Mouse (Mus musculus) intestine, embryonic 14.5 days (tissue): ENCODE data around the gene Gata3. TPM values are rescaled to one million over a fixed set of nuclear protein-coding genes. Genes with fewer than 3 reads are reported as not detected.
A peak's percentile ranks its signal among the peaks of the same experiment; 100 is the strongest.

Experiments
- ATAC-seq: fragments of 200-750 bp; cut with Nextera tagmentation; replicated peaks from 2 replicates; pipeline ENCODE4 v1.8.0; 2017; ENCODE audit warnings: low read depth, moderate number of reproducible peaks, moderate TSS enrichment, moderate library complexity; ENCODE audit not compliant: low FRiP score, low TSS enrichment
- DNase-seq: peaks from one replicate; pipeline ENCODE4 v3.0.0-alpha.2; 2018; ENCODE audit warnings: low spot score
- H3K27ac ChIP-seq: fragments of 300-500 bp; sonication (generic); 2 replicates; pipeline ENCODE4 v1.5.1; 2014; ENCODE audit warnings: low read depth, mild to moderate bottlenecking, control low read depth
- H3K27me3 ChIP-seq: fragments of 300-500 bp; sonication (generic); replicated peaks from 2 replicates; pipeline ENCODE4 v1.6.1; 2014; ENCODE audit warnings: low read length, control low read depth; ENCODE audit not compliant: control insufficient read depth, insufficient read depth
- H3K36me3 ChIP-seq: fragments of 300-500 bp; sonication (generic); 2 replicates; pipeline ENCODE4 v1.6.1; 2014; ENCODE audit warnings: low read length, control low read depth; ENCODE audit not compliant: control insufficient read depth, insufficient read depth
- H3K4me1 ChIP-seq: fragments of 300-500 bp; sonication (generic); replicated peaks from 2 replicates; pipeline ENCODE4 v1.6.1; 2014; ENCODE audit warnings: low read length, control low read depth, mixed read lengths; ENCODE audit not compliant: control insufficient read depth, insufficient read depth
- H3K4me2 ChIP-seq: fragments of 300-500 bp; sonication (generic); 2 replicates; pipeline ENCODE4 v1.6.1; 2014; ENCODE audit warnings: low read length
- H3K4me3 ChIP-seq: fragments of 300-500 bp; sonication (generic); 2 replicates; pipeline ENCODE4 v1.5.1; 2014; ENCODE audit warnings: low read depth, low read length, control low read depth, mixed read lengths
- H3K9ac ChIP-seq: fragments of 300-500 bp; sonication (generic); 2 replicates; pipeline ENCODE4 v1.6.1; 2014; ENCODE audit warnings: mild to moderate bottlenecking, low read length
- H3K9me3 ChIP-seq: fragments of 300-500 bp; sonication (generic); 2 replicates; pipeline ENCODE4 v1.6.1; 2016; ENCODE audit warnings: low read length, control low read depth; ENCODE audit not compliant: control insufficient read depth
- WGBS: fragments of 180-500 bp; shearing (Covaris S2); extraction: QIAGEN DNeasy Blood & Tissue Kit; methylation state at CpG from one replicate; pipeline ENCODE4 v1.1.7; 2014; 5-methylcytosine and 5-hydroxymethylcytosine counted together
- polyA plus RNA-seq: library from polyadenylated mRNA; unstranded; fragments of >200 nt; fragmentation: Nextera tagmentation; extraction: Ambion mirVana; gene quantifications from 2 replicates; pipeline ENCODE4 v1.2.1, GENCODE M21; 2014

Gata3 gene
- polyA plus RNA-seq, 1 experiment from 2014 or later: 1.8 TPM

GRCm38 (mm10) chr2:9903854-9904560 is 14.2 kb upstream of the Gata3 start:
- Histone ChIP-seq H3K36me3 (no peaks in the 10 kb centered on the region), H3K4me1 (peaks cover 3% of the 10 kb centered on the region; the same call in 1 of the 2 replicates), H3K4me3 (no peak overlapping the region), H3K27ac (no peak overlapping the region), H3K4me2 (no peak overlapping the region), H3K27me3 (peaks cover 10% of the 10 kb centered on the region), H3K9ac (no peak overlapping the region), H3K9me3 (no peaks in the 10 kb centered on the region)
- WGBS: 51% methylated on average over 14 of the region's 14 CpGs
- ATAC-seq (no peak), DNase-seq (no peak)

GRCm38 (mm10) chr2:9897846-9898245 is 8.0 kb upstream of the Gata3 start:
- WGBS: 15% methylated on average over 8 of the region's 8 CpGs
- ATAC-seq: no peak
- no peak overlapping the region for H3K9ac ChIP-seq

GRCm38 (mm10) chr2:9896097-9896770 is 6.4 kb upstream of the Gata3 start:
- under 1% methylated on average over 22 of the region's 22 CpGs for WGBS
- peak; percentile 67 for DNase-seq
- H3K4me1 ChIP-seq: no peaks in the 10 kb centered on the region
- no peaks in the 10 kb centered on the region for H3K36me3 ChIP-seq
- peaks cover 84% of the 10 kb centered on the region for H3K27me3 ChIP-seq
- H3K27ac ChIP-seq: no peak overlapping the region
- no peak overlapping the region; the same call in 1 of the 2 replicates for H3K4me3 ChIP-seq
- H3K9me3 ChIP-seq: no peaks in the 10 kb centered on the region
- no peak overlapping the region for H3K9ac ChIP-seq
- ATAC-seq: no peak
- H3K4me2 ChIP-seq: peak overlapping the region; percentile 18; the same call in 1 of the 2 replicates

More at GRCm38 (mm10) chr2:9897846-9898245, 8.0 kb upstream of the Gata3 start:
- Histone ChIP-seq H3K27ac (no peak overlapping the region), H3K4me3 (no peak overlapping the region), H3K36me3 (no peaks in the 10 kb centered on the region), H3K9me3 (no peaks in the 10 kb centered on the region), H3K27me3 (peaks cover 71% of the 10 kb centered on the region), H3K4me2 (no peak overlapping the region), H3K4me1 (no peaks in the 10 kb centered on the region)
- DNase-seq: no peak

- ATAC-seq (no peak), DNase-seq (no peak)
- Histone ChIP-seq H3K27me3 (peaks cover 96% of the 10 kb centered on the region), H3K4me2 (no peak overlapping the region), H3K9ac (no peak overlapping the region), H3K4me3 (no peak overlapping the region), H3K4me1 (no peaks in the 10 kb centered on the region), H3K9me3 (no peaks in the 10 kb centered on the region), H3K36me3 (no peaks in the 10 kb centered on the region), H3K27ac (no peak overlapping the region)
- 2% methylated on average over 19 of the region's 19 CpGs for WGBS
Measured at GRCm38 (mm10) chr2:9894836-9895593, 5.2 kb upstream of the Gata3 start.

GRCm38 (mm10) chr2:9893272-9893953 is 3.6 kb upstream of the Gata3 start:
- Histone ChIP-seq H3K27ac (no peak overlapping the region), H3K9me3 (no peaks in the 10 kb centered on the region), H3K27me3 (peaks cover 96% of the 10 kb centered on the region), H3K4me3 (no peak overlapping the region), H3K4me1 (no peaks in the 10 kb centered on the region), H3K4me2 (no peak overlapping the region), H3K9ac (no peak overlapping the region), H3K36me3 (no peaks in the 10 kb centered on the region)
- WGBS: 4% methylated on average over 6 of the region's 6 CpGs
- no peak for ATAC-seq
- no peak for DNase-seq

- 5% methylated on average over 7 of the region's 7 CpGs for WGBS
- no peak overlapping the region for H3K27ac ChIP-seq
- DNase-seq (no peak), ATAC-seq (no peak)
- no peak overlapping the region for H3K9ac ChIP-seq
- no peak overlapping the region for H3K4me2 ChIP-seq
- H3K4me1 ChIP-seq: no peaks in the 10 kb centered on the region
- H3K36me3 ChIP-seq: no peaks in the 10 kb centered on the region
- peaks cover 97% of the 10 kb centered on the region for H3K27me3 ChIP-seq
- no peaks in the 10 kb centered on the region for H3K9me3 ChIP-seq
- no peak overlapping the region for H3K4me3 ChIP-seq
Measured at GRCm38 (mm10) chr2:9892541-9892940, 2.7 kb upstream of the Gata3 start.

- no peaks in the 10 kb centered on the region for H3K4me1 ChIP-seq
- DNase-seq (no peak), ATAC-seq (no peak)
- H3K27ac ChIP-seq: no peak overlapping the region
- H3K36me3 ChIP-seq: no peaks in the 10 kb centered on the region
- H3K9me3 ChIP-seq: no peaks in the 10 kb centered on the region
- no peak overlapping the region for H3K4me3 ChIP-seq
- no peak overlapping the region for H3K4me2 ChIP-seq
- H3K9ac ChIP-seq: no peak overlapping the region
- peaks cover 97% of the 10 kb centered on the region for H3K27me3 ChIP-seq
- 2% methylated on average over 5 of the region's 5 CpGs for WGBS
Measured at GRCm38 (mm10) chr2:9890906-9891305, 1.1 kb upstream of the Gata3 start.

- Histone ChIP-seq H3K36me3 (no peaks in the 10 kb centered on the region), H3K4me1 (no peaks in the 10 kb centered on the region), H3K9ac (no peak overlapping the region), H3K4me2 (no peak overlapping the region), H3K27ac (no peak overlapping the region), H3K4me3 (no peak overlapping the region), H3K9me3 (no peaks in the 10 kb centered on the region), H3K27me3 (peaks cover 97% of the 10 kb centered on the region)
- WGBS: 5% methylated on average over 8 of the region's 8 CpGs
- no peak for ATAC-seq
- DNase-seq: no peak
Measured at GRCm38 (mm10) chr2:9890251-9890650, 417 bp upstream of the Gata3 start.
